Mouse (Mus musculus): ENCODE measurements around the gene Sh3bp4.

Sh3bp4 gene

GRCm38 (mm10) chr1:89070103-89070700, at the start of gene Sh3bp4:
Gene Sh3bp4 (plus strand): TSS chr1:89070415.
- DNase-seq (ENCODE audit: low read depth in 2 of 2, low spot score in 2 of 2): peak; percentile 90 to 92

GRCm38 (mm10) chr1:89022997-89023396, 47.2 kb upstream of the Sh3bp4 start:
- no peak for DNase-seq (ENCODE audit: low read depth in 2 of 2, low spot score in 2 of 2)

- no peak for DNase-seq (ENCODE audit: low read depth in 2 of 2, low spot score in 2 of 2)
These were observed 45.3 kb upstream of the Sh3bp4 start for GRCm38 (mm10) chr1:89024696-89025612.

- DNase-seq (ENCODE audit: low read depth in 2 of 2, low spot score in 2 of 2): no peak
These were observed 44.2 kb upstream of the Sh3bp4 start for GRCm38 (mm10) chr1:89026040-89026439.

- no peak for DNase-seq (ENCODE audit: low read depth in 2 of 2, low spot score in 2 of 2)
These were observed 40.9 kb upstream of the Sh3bp4 start for GRCm38 (mm10) chr1:89029136-89029927.

- no peak for DNase-seq (ENCODE audit: low read depth in 2 of 2, low spot score in 2 of 2)
These were observed 36.6 kb upstream of the Sh3bp4 start for GRCm38 (mm10) chr1:89033661-89034060.

- DNase-seq (ENCODE audit: low read depth in 2 of 2, low spot score in 2 of 2): no peak
These were observed 36.2 kb upstream of the Sh3bp4 start for GRCm38 (mm10) chr1:89034061-89034460.

- no peak for DNase-seq (ENCODE audit: low read depth in 2 of 2, low spot score in 2 of 2)
These were observed 35.1 kb upstream of the Sh3bp4 start for GRCm38 (mm10) chr1:89035115-89035514.

- DNase-seq (ENCODE audit: low read depth in 2 of 2, low spot score in 2 of 2): no peak
These were observed 30.4 kb upstream of the Sh3bp4 start for GRCm38 (mm10) chr1:89039836-89040235.

GRCm38 (mm10) chr1:89041290-89041689, 28.9 kb upstream of the Sh3bp4 start:
- DNase-seq (ENCODE audit: low read depth in 2 of 2, low spot score in 2 of 2): no peak

- DNase-seq (ENCODE audit: low read depth in 2 of 2, low spot score in 2 of 2): no peak
These were observed 28.1 kb upstream of the Sh3bp4 start for GRCm38 (mm10) chr1:89042081-89042480.

- no peak for DNase-seq (ENCODE audit: low read depth in 2 of 2, low spot score in 2 of 2)
These were observed 27.3 kb upstream of the Sh3bp4 start for GRCm38 (mm10) chr1:89042956-89043355.

- DNase-seq (ENCODE audit: low read depth in 2 of 2, low spot score in 2 of 2): no peak
These were observed 24.8 kb upstream of the Sh3bp4 start for GRCm38 (mm10) chr1:89045403-89045802.

- no peak for DNase-seq (ENCODE audit: low read depth in 2 of 2, low spot score in 2 of 2)
These were observed 20.7 kb upstream of the Sh3bp4 start for GRCm38 (mm10) chr1:89049506-89049905.

- no peak for DNase-seq (ENCODE audit: low read depth in 2 of 2, low spot score in 2 of 2)
These were observed 14.0 kb upstream of the Sh3bp4 start for GRCm38 (mm10) chr1:89056175-89056574.

- DNase-seq (ENCODE audit: low read depth in 2 of 2, low spot score in 2 of 2): no peak
These were observed 12.8 kb upstream of the Sh3bp4 start for GRCm38 (mm10) chr1:89057430-89057829.

- DNase-seq (ENCODE audit: low read depth in 2 of 2, low spot score in 2 of 2): no peak
These were observed 12.2 kb upstream of the Sh3bp4 start for GRCm38 (mm10) chr1:89058011-89058410.

GRCm38 (mm10) chr1:89062977-89063376, 7.2 kb upstream of the Sh3bp4 start:
- DNase-seq (ENCODE audit: low read depth in 2 of 2, low spot score in 2 of 2): no peak

- no peak for DNase-seq (ENCODE audit: low read depth in 2 of 2, low spot score in 2 of 2)
These were observed 6.4 kb upstream of the Sh3bp4 start for GRCm38 (mm10) chr1:89063800-89064199.

GRCm38 (mm10) chr1:89068812-89069211, 1.4 kb upstream of the Sh3bp4 start:
- no peak for DNase-seq (ENCODE audit: low read depth in 2 of 2, low spot score in 2 of 2)

GRCm38 (mm10) chr1:89069479-89070102, 624 bp upstream of the Sh3bp4 start:
- no peak for DNase-seq (ENCODE audit: low read depth in 2 of 2, low spot score in 2 of 2)

All from CD8-positive naive resting alpha-beta T cell, adult 2 months (primary cell).